ENCODE assay signal across 9 mouse cellular contexts in genomic region chr4:88275571-88276041, GRCm38 (mm10).
A peak's percentile ranks its signal among the peaks of the same experiment; 100 is the strongest.
DNase-seq lines count a peak whose midpoint lies in the region; ATAC-seq lines count a peak whose summit lies in the region.
"Had no signal": no experiment of that assay in that cellular context is flagged by ENCODE, and none has a peak within 500 bp of the region (broad histone marks: within the 10 kb centered on the region; RNA-seq: fewer than 3 reads in every experiment).

No protein-coding gene starts in this region.

- peak overlapping the region; percentile 15 for H3K27ac ChIP-seq in heart, embryonic 15.5 days
- no peak overlapping the region for H3K27ac ChIP-seq in midbrain, embryonic 14.5 days (replicated peaks; ENCODE audit: low read depth, low read length)
- no peak overlapping the region for H3K27ac ChIP-seq in midbrain, embryonic 11.5 days (ENCODE audit: low read depth, low read length)

- no peak overlapping the region for H3K4me2 ChIP-seq in heart, embryonic 15.5 days
- no peak overlapping the region for H3K4me2 ChIP-seq in midbrain, embryonic 14.5 days (ENCODE audit: low read length)
- no peak overlapping the region for H3K4me2 ChIP-seq in midbrain, embryonic 11.5 days

- no peak overlapping the region for H3K9ac ChIP-seq in heart, embryonic 15.5 days
- H3K9ac ChIP-seq in midbrain, embryonic 14.5 days (replicated peaks; ENCODE audit: low read length) = no peak overlapping the region
- H3K9ac ChIP-seq in midbrain, embryonic 11.5 days (ENCODE audit: low read length) = no peak overlapping the region

- no peaks in the 10 kb centered on the region for H3K36me3 ChIP-seq in heart, embryonic 15.5 days
- H3K36me3 ChIP-seq in midbrain, embryonic 14.5 days (ENCODE audit: control insufficient read depth, insufficient read depth, low read length) = no peaks in the 10 kb centered on the region
- H3K36me3 ChIP-seq in midbrain, embryonic 11.5 days (ENCODE audit: control insufficient read depth, insufficient read depth, low read length) = no peaks in the 10 kb centered on the region

- no peak for ATAC-seq in heart, embryonic 15.5 days (replicated peaks; ENCODE audit: insufficient number of reproducible peaks, insufficient read depth, low FRiP score, low read depth)
- no peak for ATAC-seq in midbrain, embryonic 14.5 days (ENCODE audit: low FRiP score, low TSS enrichment)
- no peak for ATAC-seq in midbrain, embryonic 11.5 days (ENCODE audit: low FRiP score)
- ATAC-seq in hematopoietic stem cell, adult 5-6 weeks (replicated peaks in 1 of 2; ENCODE audit: insufficient read depth in 1 of 2, low FRiP score in 2 of 2, low TSS enrichment in 1 of 2, low read depth in 1 of 2, poor library complexity in 2 of 2, severe bottlenecking in 2 of 2) = peak; percentile 84 to 89

- H3K27me3 ChIP-seq in heart, embryonic 15.5 days = no peaks in the 10 kb centered on the region
- no peaks in the 10 kb centered on the region for H3K27me3 ChIP-seq in midbrain, embryonic 14.5 days (ENCODE audit: control insufficient read depth, insufficient read depth, low read length)
- no peaks in the 10 kb centered on the region for H3K27me3 ChIP-seq in midbrain, embryonic 11.5 days (ENCODE audit: control insufficient read depth, insufficient read depth, low read length)

- 46% methylated on average over 6 of the region's 6 CpGs for WGBS in heart, embryonic 15.5 days
- 62% methylated on average over 6 of the region's 6 CpGs for whole genome bisulfite sequencing in midbrain, embryonic 14.5 days
- 82% methylated on average over 6 of the region's 6 CpGs for WGBS in midbrain, embryonic 11.5 days

- H3K9me3 ChIP-seq in heart, embryonic 15.5 days (replicated peaks) = no peaks in the 10 kb centered on the region
- no peaks in the 10 kb centered on the region for H3K9me3 ChIP-seq in midbrain, embryonic 14.5 days (ENCODE audit: control insufficient read depth, low read length)
- H3K9me3 ChIP-seq in midbrain, embryonic 11.5 days (ENCODE audit: control insufficient read depth, low read length) = no peaks in the 10 kb centered on the region

- H3K4me1 ChIP-seq in heart, embryonic 15.5 days (replicated peaks) = peaks cover 6% of the 10 kb centered on the region; the same call in 1 of the 2 replicates
- no peaks in the 10 kb centered on the region for H3K4me1 ChIP-seq in midbrain, embryonic 14.5 days (ENCODE audit: control insufficient read depth, insufficient read depth, low read length)
- no peaks in the 10 kb centered on the region for H3K4me1 ChIP-seq in midbrain, embryonic 11.5 days (ENCODE audit: control insufficient read depth, insufficient read depth, low read length)

- no peak overlapping the region for H3K4me3 ChIP-seq in heart, embryonic 15.5 days
- no peak overlapping the region for H3K4me3 ChIP-seq in midbrain, embryonic 14.5 days (replicated peaks; ENCODE audit: low read depth, low read length)
- H3K4me3 ChIP-seq in midbrain, embryonic 11.5 days (ENCODE audit: low read depth, low read length) = no peak overlapping the region

- intact Hi-C loops in heart, postnatal 25 days (cut with DNase I) = no loop called here

- DNase-seq in heart, postnatal 25 days (ENCODE audit: low spot score) = no peak
- DNase-seq in midbrain, embryonic 14.5 days = peak; percentile 25
- DNase-seq in midbrain, embryonic 11.5 days (ENCODE audit: low spot score, missing footprints) = no peak
- peak; percentile 43 for DNase-seq in thymus, postnatal 14 days
- no peak for DNase-seq in right cerebral cortex, postnatal 14 days
- no peak for DNase-seq in right cerebral cortex, postnatal 36 days (ENCODE audit: low spot score in 2 of 2)
- DNase-seq: cerebellum, adult 18-20 months had no signal

Comparison
In these comparisons a context has a peak if more than half of its experiments do, and no peak if none do; other contexts are left out.
1. DNase-seq: peak in midbrain, embryonic 14.5 days (single experiment) and thymus, postnatal 14 days (single experiment); none in heart, postnatal 25 days (single experiment), midbrain, embryonic 11.5 days (single experiment), right cerebral cortex, postnatal 14 days (single experiment) and right cerebral cortex, postnatal 36 days (0 of 2).
2. ATAC-seq: peak in hematopoietic stem cell, adult 5-6 weeks (2 of 2); none in heart, embryonic 15.5 days (single experiment), midbrain, embryonic 14.5 days (single experiment) and midbrain, embryonic 11.5 days (single experiment).